Mouse (Mus musculus): ENCODE measurements around the gene Wnt8b. TPM values are rescaled to one million over a fixed set of nuclear protein-coding genes. Genes with fewer than 3 reads are reported as not detected.

The Wnt8b gene
- polyA plus RNA-seq, 1 experiment from 2014 or later: 2.8 TPM

DNA sequence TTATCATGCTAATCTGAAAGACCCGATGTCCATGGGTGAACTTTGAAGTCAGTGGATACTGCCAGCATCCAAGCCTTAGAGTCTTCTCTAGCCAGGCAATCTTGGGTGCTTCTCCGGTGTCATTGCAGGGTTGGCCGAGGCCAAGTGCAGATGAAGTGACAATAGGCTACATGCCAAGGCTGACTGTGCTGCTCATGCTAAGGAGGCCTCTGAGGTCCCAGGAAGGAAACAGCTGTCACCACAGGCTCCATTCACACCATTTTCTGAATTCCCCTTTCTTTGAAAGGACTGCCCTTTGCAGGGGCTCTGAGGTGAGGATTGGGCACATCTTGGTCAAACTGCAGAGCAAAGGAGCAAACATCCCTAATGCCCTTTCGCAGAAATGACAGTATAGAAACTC, 9.5 kb downstream of the Wnt8b start:
- ATAC-seq (ENCODE audit: low FRiP score, low TSS enrichment): no peak
- Histone ChIP-seq H3K4me1 (ENCODE audit: insufficient read depth, low read length) (peaks cover 20% of the 10 kb centered on the region), H3K9ac (replicated peaks; ENCODE audit: low read length) (no peak overlapping the region), H3K36me3 (ENCODE audit: insufficient read depth, low read length) (no peaks in the 10 kb centered on the region), H3K4me3 (ENCODE audit: low read length) (no peak overlapping the region), H3K27ac (ENCODE audit: low read length) (no peak overlapping the region), H3K9me3 (ENCODE audit: low read length) (no peaks in the 10 kb centered on the region), H3K27me3 (ENCODE audit: insufficient read depth, low read length) (no peaks in the 10 kb centered on the region), H3K4me2 (replicated peaks; ENCODE audit: low read depth, low read length) (no peak overlapping the region)
- 72% methylated on average over 4 of the region's 4 CpGs for WGBS

DNA sequence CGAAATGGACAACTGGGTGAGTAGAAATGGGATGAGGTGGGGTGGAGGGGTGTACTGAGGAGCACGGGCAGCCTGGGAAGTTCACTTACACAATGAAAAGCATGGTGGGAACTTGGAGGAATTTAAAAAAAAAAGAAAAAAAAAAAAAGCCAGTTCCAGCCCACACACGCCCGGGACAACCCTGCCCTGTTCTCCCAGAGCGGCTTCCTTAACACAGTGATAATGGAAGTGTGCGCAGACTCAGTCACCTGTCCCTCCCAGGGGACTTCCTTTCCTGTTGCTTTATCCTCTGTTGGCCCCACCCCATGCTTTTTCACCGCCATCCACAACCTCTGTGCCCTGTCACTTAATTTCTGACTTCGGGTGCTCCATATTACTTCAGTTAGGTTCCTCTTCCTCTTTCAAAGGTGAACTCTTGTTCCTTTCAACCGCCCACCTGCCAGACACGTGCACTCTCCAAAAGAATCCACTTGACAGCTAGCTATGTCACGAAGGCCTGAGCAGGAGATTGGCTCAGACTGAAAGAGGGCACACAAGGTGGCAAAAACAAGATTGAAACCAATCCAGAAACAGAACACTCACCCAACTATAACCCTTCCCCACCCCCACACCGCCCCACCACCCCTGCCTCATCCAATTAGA, 17.4 kb downstream of the Wnt8b start:
- peak overlapping the region; percentile 50 for H3K4me3 ChIP-seq (ENCODE audit: low read length)
- WGBS: 2% methylated on average over 12 of the region's 12 CpGs
- H3K9ac ChIP-seq (replicated peaks; ENCODE audit: low read length): no peak overlapping the region
- no peaks in the 10 kb centered on the region for H3K36me3 ChIP-seq (ENCODE audit: insufficient read depth, low read length)
- H3K27me3 ChIP-seq (ENCODE audit: insufficient read depth, low read length): peaks cover 34% of the 10 kb centered on the region
- no peak for ATAC-seq (ENCODE audit: low FRiP score, low TSS enrichment)
- H3K27ac ChIP-seq (ENCODE audit: low read length): no peak overlapping the region
- no peaks in the 10 kb centered on the region for H3K9me3 ChIP-seq (ENCODE audit: low read length)
- H3K4me1 ChIP-seq (ENCODE audit: insufficient read depth, low read length): peaks cover 52% of the 10 kb centered on the region
- H3K4me2 ChIP-seq (replicated peaks; ENCODE audit: low read depth, low read length): peak overlapping the region; percentile 80

DNA sequence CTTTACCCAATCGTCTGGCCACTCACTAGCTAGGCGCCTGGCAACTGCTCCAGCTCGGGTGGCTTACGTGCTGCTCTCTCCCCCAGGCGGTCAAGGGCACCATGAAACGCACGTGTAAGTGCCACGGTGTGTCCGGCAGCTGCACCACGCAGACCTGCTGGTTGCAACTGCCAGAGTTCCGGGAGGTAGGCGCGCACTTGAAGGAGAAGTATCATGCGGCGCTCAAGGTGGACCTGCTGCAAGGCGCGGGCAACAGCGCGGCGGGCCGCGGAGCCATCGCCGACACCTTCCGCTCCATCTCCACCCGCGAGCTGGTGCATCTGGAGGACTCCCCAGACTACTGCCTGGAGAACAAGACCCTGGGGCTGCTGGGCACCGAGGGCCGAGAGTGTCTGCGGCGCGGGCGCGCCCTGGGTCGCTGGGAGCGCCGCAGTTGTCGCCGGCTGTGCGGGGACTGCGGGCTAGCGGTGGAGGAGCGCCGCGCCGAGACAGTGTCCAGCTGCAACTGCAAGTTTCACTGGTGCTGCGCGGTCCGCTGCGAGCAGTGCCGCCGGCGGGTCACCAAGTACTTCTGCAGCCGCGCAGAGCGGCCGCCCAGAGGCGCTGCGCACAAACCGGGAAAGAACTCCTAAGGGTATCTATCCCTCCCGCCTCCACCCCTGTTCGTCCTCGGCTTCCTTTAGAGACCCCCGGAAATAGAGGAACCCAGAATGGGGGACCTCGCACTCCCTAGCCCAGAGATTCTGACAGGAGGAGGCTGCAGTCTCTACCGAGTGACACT, 18.4 kb downstream of the Wnt8b start:
- Histone ChIP-seq H3K4me2 (replicated peaks; ENCODE audit: low read depth, low read length) (peak overlapping the region; percentile 80), H3K9ac (replicated peaks; ENCODE audit: low read length) (peak overlapping the region; percentile 64), H3K4me3 (ENCODE audit: low read length) (peak overlapping the region; percentile 50), H3K9me3 (ENCODE audit: low read length) (no peaks in the 10 kb centered on the region), H3K4me1 (ENCODE audit: insufficient read depth, low read length) (peaks cover 58% of the 10 kb centered on the region), H3K36me3 (ENCODE audit: insufficient read depth, low read length) (no peaks in the 10 kb centered on the region), H3K27me3 (ENCODE audit: insufficient read depth, low read length) (peaks cover 34% of the 10 kb centered on the region), H3K27ac (ENCODE audit: low read length) (no peak overlapping the region)
- 1% methylated on average over 66 of the region's 66 CpGs for WGBS
- ATAC-seq (ENCODE audit: low FRiP score, low TSS enrichment): peak; percentile 30; the same call in 1 of the 2 replicates

GRCm38 (mm10) chr19:44512601-44513000, 19.3 kb downstream of the Wnt8b start:
- Histone ChIP-seq H3K9ac (replicated peaks; ENCODE audit: low read length) (no peak overlapping the region), H3K9me3 (ENCODE audit: low read length) (no peaks in the 10 kb centered on the region), H3K4me3 (ENCODE audit: low read length) (no peak overlapping the region), H3K27ac (ENCODE audit: low read length) (no peak overlapping the region), H3K27me3 (ENCODE audit: insufficient read depth, low read length) (peaks cover 37% of the 10 kb centered on the region), H3K36me3 (ENCODE audit: insufficient read depth, low read length) (no peaks in the 10 kb centered on the region), H3K4me1 (ENCODE audit: insufficient read depth, low read length) (peaks cover 65% of the 10 kb centered on the region), H3K4me2 (replicated peaks; ENCODE audit: low read depth, low read length) (peak overlapping the region; percentile 9; the same call in 1 of the 2 replicates)
- WGBS: 22% methylated on average over 5 of the region's 5 CpGs
- ATAC-seq (ENCODE audit: low FRiP score, low TSS enrichment): no peak

DNA sequence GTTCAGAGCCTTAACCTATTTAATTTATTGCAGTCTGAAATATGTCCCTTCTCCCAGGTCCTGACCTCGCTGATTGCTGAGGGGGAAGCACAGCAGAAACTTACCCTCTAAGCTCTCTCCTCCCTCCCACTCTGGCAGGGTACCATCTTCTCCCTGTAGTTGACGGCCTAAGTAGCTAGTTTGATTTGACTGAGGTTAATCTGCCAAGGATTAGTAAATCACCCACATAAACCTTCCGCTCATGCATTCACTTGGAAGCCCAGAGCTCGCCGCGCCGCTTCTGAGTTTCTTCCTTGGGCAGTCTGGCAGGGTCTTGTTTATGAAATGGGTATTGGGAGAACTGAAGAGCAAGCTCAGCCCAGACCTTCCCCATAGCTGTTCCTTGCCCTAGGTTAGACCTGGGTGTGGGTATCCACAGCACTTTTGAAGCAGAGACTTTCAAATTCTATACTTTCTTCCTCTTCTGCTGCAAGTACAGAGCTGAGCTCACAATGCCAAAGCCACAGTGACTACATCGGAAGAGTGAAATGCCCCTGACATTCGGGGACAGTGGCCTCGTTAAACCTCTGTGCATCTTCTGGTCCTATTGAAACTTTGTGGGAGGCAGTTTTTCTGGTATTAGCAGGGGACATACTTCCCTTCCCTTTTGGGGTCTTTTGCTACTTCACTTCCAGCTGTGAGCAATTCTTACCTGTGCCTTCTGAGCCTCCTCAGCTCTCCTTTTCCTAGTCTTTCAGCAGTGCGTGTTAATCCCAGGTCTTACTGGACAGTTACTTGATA, 20.0 kb downstream of the Wnt8b start:
- WGBS: 16% methylated on average over 11 of the region's 11 CpGs
- H3K4me3 ChIP-seq (ENCODE audit: low read length): no peak overlapping the region
- ATAC-seq (ENCODE audit: low FRiP score, low TSS enrichment): no peak
- peaks cover 37% of the 10 kb centered on the region for H3K27me3 ChIP-seq (ENCODE audit: insufficient read depth, low read length)
- no peaks in the 10 kb centered on the region for H3K36me3 ChIP-seq (ENCODE audit: insufficient read depth, low read length)
- H3K27ac ChIP-seq (ENCODE audit: low read length): peak overlapping the region; percentile 71
- H3K4me1 ChIP-seq (ENCODE audit: insufficient read depth, low read length): peaks cover 71% of the 10 kb centered on the region
- 0 out of 2 replicates have a peak overlapping the region, but pooled peaks have one; percentile 18 for H3K9ac ChIP-seq (replicated peaks; ENCODE audit: low read length)
- H3K4me2 ChIP-seq (replicated peaks; ENCODE audit: low read depth, low read length): peak overlapping the region; percentile 9; the same call in 1 of the 2 replicates
- no peaks in the 10 kb centered on the region for H3K9me3 ChIP-seq (ENCODE audit: low read length)

DNA sequence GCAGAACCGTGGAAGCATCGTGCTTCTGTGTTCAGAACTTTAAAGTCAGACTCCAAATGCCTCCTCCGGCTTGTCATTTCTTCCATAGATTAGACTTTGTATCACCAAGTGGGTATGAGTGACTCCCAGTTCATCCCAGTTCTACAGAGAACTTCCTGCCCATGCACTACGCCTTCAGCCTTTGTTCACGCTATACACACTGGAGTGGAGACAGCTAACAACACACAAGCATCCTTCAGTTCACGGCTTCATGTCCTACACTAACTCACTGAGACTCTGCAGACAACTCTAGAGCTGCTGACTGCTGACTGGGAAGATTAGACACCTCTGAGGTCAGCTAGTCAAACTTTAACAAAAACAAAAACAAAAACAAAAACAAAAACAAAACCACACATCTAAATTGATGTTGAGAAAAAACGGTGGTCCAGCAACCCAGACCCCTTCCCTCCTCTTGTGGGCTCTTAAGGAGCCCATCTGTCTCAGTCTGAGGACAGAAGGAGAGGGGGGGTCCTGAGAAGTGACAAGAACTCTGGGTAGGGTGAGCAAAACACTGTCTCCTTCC, 20.7 kb downstream of the Wnt8b start:
- H3K4me3 ChIP-seq (ENCODE audit: low read length): no peak overlapping the region
- no peak for ATAC-seq (ENCODE audit: low FRiP score, low TSS enrichment)
- no peaks in the 10 kb centered on the region for H3K9me3 ChIP-seq (ENCODE audit: low read length)
- peaks cover 78% of the 10 kb centered on the region for H3K4me1 ChIP-seq (ENCODE audit: insufficient read depth, low read length)
- H3K9ac ChIP-seq (replicated peaks; ENCODE audit: low read length): peak overlapping the region; percentile 18
- H3K4me2 ChIP-seq (replicated peaks; ENCODE audit: low read depth, low read length): peak overlapping the region; percentile 7; the same call in 1 of the 2 replicates
- H3K27ac ChIP-seq (ENCODE audit: low read length): peak overlapping the region; percentile 71
- peaks cover 34% of the 10 kb centered on the region for H3K27me3 ChIP-seq (ENCODE audit: insufficient read depth, low read length)
- H3K36me3 ChIP-seq (ENCODE audit: insufficient read depth, low read length): no peaks in the 10 kb centered on the region
- WGBS: 27% methylated on average over 7 of the region's 7 CpGs

GRCm38 (mm10) chr19:44514521-44515451, 21.5 kb downstream of the Wnt8b start:
- Histone ChIP-seq H3K4me2 (replicated peaks; ENCODE audit: low read depth, low read length) (peak overlapping the region; percentile 7; the same call in 1 of the 2 replicates), H3K27me3 (ENCODE audit: insufficient read depth, low read length) (peaks cover 28% of the 10 kb centered on the region), H3K9me3 (ENCODE audit: low read length) (no peaks in the 10 kb centered on the region), H3K4me1 (ENCODE audit: insufficient read depth, low read length) (peaks cover 82% of the 10 kb centered on the region), H3K36me3 (ENCODE audit: insufficient read depth, low read length) (no peaks in the 10 kb centered on the region), H3K4me3 (ENCODE audit: low read length) (no peak overlapping the region), H3K9ac (replicated peaks; ENCODE audit: low read length) (no peak overlapping the region; the same call in none of the 2 replicates), H3K27ac (ENCODE audit: low read length) (peak overlapping the region; percentile 71)
- 11% methylated on average over 14 of the region's 14 CpGs for WGBS
- peak; percentile 40; the same call in 1 of the 2 replicates for ATAC-seq (ENCODE audit: low FRiP score, low TSS enrichment)

DNA sequence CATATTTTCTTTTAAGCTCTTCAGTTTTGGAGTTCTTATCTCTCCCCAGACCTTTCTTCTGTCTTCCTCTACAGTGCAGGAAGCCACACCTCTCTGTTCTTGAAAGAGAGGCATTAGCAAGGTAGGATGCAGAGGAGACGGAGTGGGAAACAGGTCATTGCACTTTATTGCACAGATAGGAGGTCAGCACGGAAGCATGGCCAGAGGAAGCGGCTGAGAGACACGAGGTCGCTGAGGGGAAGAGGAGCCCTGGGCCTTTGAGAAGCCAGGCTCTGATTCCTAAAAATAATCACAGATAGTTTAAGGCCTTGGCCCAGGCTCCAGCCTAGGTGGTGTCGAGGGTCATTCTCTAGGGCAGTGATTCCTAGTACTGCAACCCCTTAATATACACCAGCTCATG, 22.5 kb downstream of the Wnt8b start:
- Histone ChIP-seq H3K27me3 (ENCODE audit: insufficient read depth, low read length) (peaks cover 22% of the 10 kb centered on the region), H3K27ac (ENCODE audit: low read length) (peak overlapping the region; percentile 1; the same call in 1 of the 2 replicates), H3K9ac (replicated peaks; ENCODE audit: low read length) (no peak overlapping the region), H3K4me1 (ENCODE audit: insufficient read depth, low read length) (peaks cover 82% of the 10 kb centered on the region), H3K4me3 (ENCODE audit: low read length) (no peak overlapping the region), H3K36me3 (ENCODE audit: insufficient read depth, low read length) (no peaks in the 10 kb centered on the region), H3K9me3 (ENCODE audit: low read length) (no peaks in the 10 kb centered on the region), H3K4me2 (replicated peaks; ENCODE audit: low read depth, low read length) (no peak overlapping the region)
- ATAC-seq (ENCODE audit: low FRiP score, low TSS enrichment): no peak
- WGBS: 24% methylated on average over 6 of the region's 6 CpGs
